7 mouse cellular contexts compared by ENCODE assay signal in genomic region chr9:65031894-65032268, GRCm38 (mm10). TPM values are rescaled to one million over a fixed set of nuclear protein-coding genes. Genes with fewer than 3 reads are reported as not detected.
DNase-seq lines count a peak whose midpoint lies in the region; ATAC-seq and TF ChIP-seq lines count a peak whose summit lies in the region.

No protein-coding gene starts in this region.

- H3K27me3 ChIP-seq in lung, embryonic 14.5 days (ENCODE audit: insufficient read depth, low read length): no peaks in the 10 kb centered on the region
- no peaks in the 10 kb centered on the region for H3K27me3 ChIP-seq in limb, embryonic 13.5 days
- no peaks in the 10 kb centered on the region for H3K27me3 ChIP-seq in small intestine, adult 2 months (ENCODE audit: control insufficient read depth, insufficient read depth, low read length)

- H3K4me3 ChIP-seq in lung, embryonic 14.5 days (ENCODE audit: low read depth, low read length): peak overlapping the region; percentile 99
- H3K4me3 ChIP-seq in limb, embryonic 13.5 days: peak overlapping the region; percentile 100
- H3K4me3 ChIP-seq in small intestine, adult 2 months (ENCODE audit: low read depth, low read length): peak overlapping the region; percentile 11; the same call in 1 of the 2 replicates

- H3K4me2 ChIP-seq in lung, embryonic 14.5 days: peak overlapping the region; percentile 47
- H3K4me2 ChIP-seq in limb, embryonic 13.5 days (replicated peaks): peak overlapping the region; percentile 42

- TF ChIP-seq CTCF in lung, embryonic 14.5 days (IDR thresholded peaks at IDR 0.05; ENCODE audit: low read depth): no peak
- TF ChIP-seq CTCF in small intestine, adult 2 months (IDR thresholded peaks at IDR 0.05; ENCODE audit: extremely low read depth, insufficient read length, insufficient replicate concordance, low read depth, low read length): no peak

- no peak overlapping the region for H3K27ac ChIP-seq in lung, embryonic 14.5 days (ENCODE audit: low read depth)
- H3K27ac ChIP-seq in limb, embryonic 13.5 days: no peak overlapping the region
- no peak overlapping the region; the same call in 1 of the 2 replicates for H3K27ac ChIP-seq in small intestine, adult 2 months (ENCODE audit: insufficient read depth, low read depth, low read length)

- H3K36me3 ChIP-seq in lung, embryonic 14.5 days (ENCODE audit: insufficient read depth): peaks cover 13% of the 10 kb centered on the region; the same call in 1 of the 2 replicates
- H3K36me3 ChIP-seq in limb, embryonic 13.5 days: peaks cover 8% of the 10 kb centered on the region
- H3K36me3 ChIP-seq in small intestine, adult 2 months (ENCODE audit: control insufficient read depth, insufficient read depth, low read length): peaks cover 2% of the 10 kb centered on the region

- no peaks in the 10 kb centered on the region for H3K4me1 ChIP-seq in lung, embryonic 14.5 days (ENCODE audit: insufficient read depth)
- H3K4me1 ChIP-seq in limb, embryonic 13.5 days: peaks cover 12% of the 10 kb centered on the region
- H3K4me1 ChIP-seq in small intestine, adult 2 months (ENCODE audit: control insufficient read depth, insufficient read depth, insufficient read length, low read length): peaks cover 6% of the 10 kb centered on the region; the same call in 1 of the 2 replicates

- no peak overlapping the region for H3K9ac ChIP-seq in lung, embryonic 14.5 days
- H3K9ac ChIP-seq in limb, embryonic 13.5 days: 0 out of 2 replicates have a peak overlapping the region, but pooled peaks have one; percentile 31

- DNase-seq in lung, embryonic 14.5 days: no peak
- no peak for DNase-seq in lung, postnatal 36 days
- no peak for DNase-seq in left cerebral cortex, postnatal 10 days (ENCODE audit: extremely low spot score in 1 of 2, low spot score in 2 of 2)
- no peak for DNase-seq in retina, postnatal 1 day

- intact Hi-C loops in left cerebral cortex, postnatal 10 days (cut with DNase I): no loop called here

- TF ChIP-seq POLR2A in small intestine, adult 2 months (IDR thresholded peaks at IDR 0.05; ENCODE audit: low read depth, low read length): no peak

- ATAC-seq in lung, embryonic 14.5 days (ENCODE audit: insufficient read depth): no peak
- ATAC-seq in erythroblast, adult 5-6 weeks (replicated peaks; ENCODE audit: low FRiP score, poor library complexity, severe bottlenecking): peak; percentile 47
- ATAC-seq in limb, embryonic 13.5 days (ENCODE audit: low FRiP score, low read depth): no peak; the same call in 1 of the 2 replicates

- 30% methylated on average over 4 of the region's 4 CpGs for WGBS in lung, embryonic 14.5 days
- 26% methylated on average over 4 of the region's 4 CpGs for WGBS in limb, embryonic 13.5 days
- WGBS in small intestine, adult 2 months: 36% methylated on average over 4 of the region's 4 CpGs

- H3K9me3 ChIP-seq in lung, embryonic 14.5 days (ENCODE audit: low read depth, low read length): no peaks in the 10 kb centered on the region
- H3K9me3 ChIP-seq in limb, embryonic 13.5 days: no peaks in the 10 kb centered on the region

RNA-seq across cellular contexts. Expression of gene Dpp8, which starts 0.3 kb away (rescaled TPM):
- polyA plus RNA-seq in lung, embryonic 14.5 days (2014; fragmentation: Nextera tagmentation; extraction: Ambion mirVana): 31.7 and 34.8 TPM in 2 replicates
- total RNA-seq in erythroblast, adult 5-6 weeks (2015; ENCODE audit: low replicate concordance): 32.0 and 46.1 TPM in 2 replicates
- total RNA-seq in erythroblast, adult 5-6 weeks (2017; ENCODE audit: low replicate concordance): 62.7 and 69.0 TPM in 2 replicates
- polyA plus RNA-seq in limb, embryonic 13.5 days (2015; fragmentation: Nextera tagmentation; extraction: Ambion mirVana): 32.5 and 37.0 TPM in 2 replicates
- 17.6 and 21.4 TPM in 2 replicates for polyA plus RNA-seq in small intestine, adult 2 months (2012; rRNA removed)
- total RNA-seq in left cerebral cortex, postnatal 10 days (2021): 100 to 1,000 TPM; 128 to 131 TPM

RNA-seq across cellular contexts. Expression of gene Hacd3, which starts 10.4 kb away (rescaled TPM):
- polyA plus RNA-seq in lung, embryonic 14.5 days (2014; fragmentation: Nextera tagmentation; extraction: Ambion mirVana): 69.4 and 72.2 TPM in 2 replicates
- 6.1 and 18.3 TPM in 2 replicates for total RNA-seq in erythroblast, adult 5-6 weeks (2015; ENCODE audit: low replicate concordance)
- 19.9 and 20.2 TPM in 2 replicates for total RNA-seq in erythroblast, adult 5-6 weeks (2017; ENCODE audit: low replicate concordance)
- polyA plus RNA-seq in limb, embryonic 13.5 days (2015; fragmentation: Nextera tagmentation; extraction: Ambion mirVana): 92.7 and 97.3 TPM in 2 replicates
- 12.6 and 17.2 TPM in 2 replicates for polyA plus RNA-seq in small intestine, adult 2 months (2012; rRNA removed)
- 100 to 1,000 TPM; 158 to 170 TPM for total RNA-seq in left cerebral cortex, postnatal 10 days (2021)

Comparison
In these comparisons a context has a peak if more than half of its experiments do, and no peak if none do; other contexts are left out.
1. H3K4me3 ChIP-seq: peak in every context shown above with its lines; median percentile 100 in limb, embryonic 13.5 days; 99 in lung, embryonic 14.5 days; 11 in small intestine, adult 2 months.